Mouse (Mus musculus): Measurements from ENCODE around the gene Adh1. TPM values are rescaled to one million over a fixed set of nuclear protein-coding genes. Genes with fewer than 3 reads are reported as not detected.

Gene Adh1
- polyA plus RNA-seq, 1 experiment from 2014 or later, result 434 TPM

DNA sequence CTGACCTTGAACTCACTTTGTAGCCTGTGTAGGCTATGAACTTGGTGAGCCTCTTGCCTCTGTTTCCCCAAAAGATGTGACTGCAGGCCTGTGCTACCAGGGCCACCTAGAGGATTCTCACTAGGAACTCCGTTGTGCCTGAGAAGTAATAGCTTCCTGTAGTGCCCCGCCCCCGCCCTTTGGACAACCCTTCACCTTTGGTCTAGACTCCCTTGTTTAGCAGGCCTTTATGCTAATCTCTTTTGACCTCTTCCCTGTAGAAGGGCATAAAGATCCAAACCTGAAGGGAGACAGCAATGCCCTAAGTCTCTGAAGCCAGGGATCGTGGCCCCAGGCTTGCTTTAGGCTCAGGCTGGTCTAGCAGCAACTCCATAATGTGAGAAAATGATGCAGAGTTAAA is 38.3 kb upstream of the Adh1 start:
- Histone ChIP-seq H3K27ac (ENCODE audit: low read depth) (peak overlapping the region; percentile 79), H3K9ac (replicated peaks) (no peak overlapping the region; the same call in 1 of the 2 replicates), H3K4me1 (ENCODE audit: insufficient read depth) (peaks cover 18% of the 10 kb centered on the region), H3K4me2 (ENCODE audit: low read depth, low read length) (no peak overlapping the region), H3K9me3 (ENCODE audit: low read length) (no peaks in the 10 kb centered on the region), H3K4me3 (ENCODE audit: low read depth, low read length) (no peak overlapping the region), H3K27me3 (ENCODE audit: insufficient read depth, low read length) (no peaks in the 10 kb centered on the region), H3K36me3 (replicated peaks; ENCODE audit: insufficient read depth, low read length) (no peaks in the 10 kb centered on the region)
- 57% methylated on average over 4 of the region's 4 CpGs for WGBS (ENCODE audit: insufficient replicate concordance)
- peak; percentile 73 for ATAC-seq
- no peak for TF ChIP-seq EP300 (IDR thresholded peaks at IDR 0.05; ENCODE audit: low read depth)
- DNase-seq, result peak; percentile 48

DNA sequence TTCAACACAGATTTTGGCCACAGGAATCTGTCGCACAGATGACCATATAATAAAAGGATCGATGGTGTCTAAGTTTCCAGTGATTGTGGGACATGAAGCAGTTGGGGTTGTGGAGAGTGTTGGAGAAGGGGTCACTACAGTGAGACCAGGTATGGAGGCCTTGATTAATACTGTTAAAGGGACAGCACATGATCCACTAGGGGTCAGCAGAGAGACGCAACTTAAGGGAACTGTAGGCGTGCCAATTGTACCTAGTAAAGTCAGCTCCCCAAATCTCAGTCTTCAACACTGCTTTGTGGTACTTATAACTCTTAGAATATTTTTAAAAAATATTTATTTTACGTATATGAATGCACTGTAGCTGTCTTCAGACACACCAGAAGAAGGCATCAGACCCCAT is 37.8 kb upstream of the Adh1 start:
- no peaks in the 10 kb centered on the region for H3K27me3 ChIP-seq (ENCODE audit: insufficient read depth, low read length)
- ATAC-seq, result peak; percentile 78
- no peak overlapping the region for H3K4me3 ChIP-seq (ENCODE audit: low read depth, low read length)
- no peak overlapping the region; the same call in 1 of the 2 replicates for H3K9ac ChIP-seq (replicated peaks)
- peaks cover 21% of the 10 kb centered on the region for H3K4me1 ChIP-seq (ENCODE audit: insufficient read depth)
- 37% methylated on average over 5 of the region's 5 CpGs for WGBS (ENCODE audit: insufficient replicate concordance)
- TF ChIP-seq CTCF (IDR thresholded peaks at IDR 0.05; ENCODE audit: low read depth) (peak; percentile 79), EP300 (IDR thresholded peaks at IDR 0.05; ENCODE audit: low read depth) (no peak)
- no peaks in the 10 kb centered on the region for H3K9me3 ChIP-seq (ENCODE audit: low read length)
- peak; percentile 68 for DNase-seq
- H3K27ac ChIP-seq (ENCODE audit: low read depth), result peak overlapping the region; percentile 79
- no peak overlapping the region for H3K4me2 ChIP-seq (ENCODE audit: low read depth, low read length)
- no peaks in the 10 kb centered on the region for H3K36me3 ChIP-seq (replicated peaks; ENCODE audit: insufficient read depth, low read length)

DNA sequence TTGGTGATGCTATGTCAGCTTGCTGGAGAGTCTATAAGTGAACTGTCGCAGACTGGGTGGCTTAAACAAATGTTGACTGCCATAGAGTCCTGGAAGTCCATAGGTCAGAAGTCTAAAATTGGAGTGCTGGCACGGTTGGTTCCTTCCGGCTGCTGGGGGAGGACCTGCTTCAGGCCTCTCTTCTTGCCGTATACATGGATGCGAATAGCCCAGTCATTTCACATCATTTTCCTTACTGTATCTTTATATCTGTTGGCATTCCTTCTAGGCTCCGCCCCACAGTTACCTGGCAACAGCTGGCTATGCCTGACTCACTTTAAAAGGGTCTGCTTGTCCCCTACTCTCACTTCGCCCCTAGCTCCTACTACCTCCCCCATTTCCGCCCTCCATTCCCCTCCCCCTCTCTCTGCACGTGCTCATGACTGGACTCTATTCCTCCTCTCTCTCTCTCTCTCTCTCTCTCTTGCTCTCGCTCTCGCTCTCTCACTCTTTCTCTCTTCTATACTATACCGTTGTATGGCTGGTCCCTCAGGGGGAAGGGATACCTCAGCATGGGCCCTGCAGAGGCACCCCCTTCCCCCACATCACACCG is 36.3 kb upstream of the Adh1 start:
- peaks cover 24% of the 10 kb centered on the region for H3K4me1 ChIP-seq (ENCODE audit: insufficient read depth)
- H3K4me2 ChIP-seq (ENCODE audit: low read depth, low read length), result no peak overlapping the region
- H3K9me3 ChIP-seq (ENCODE audit: low read length), result no peaks in the 10 kb centered on the region
- DNase-seq (peak; percentile 40), ATAC-seq (peak; percentile 51)
- TF ChIP-seq CTCF (IDR thresholded peaks at IDR 0.05; ENCODE audit: low read depth) (no peak), EP300 (IDR thresholded peaks at IDR 0.05; ENCODE audit: low read depth) (no peak)
- H3K9ac ChIP-seq (replicated peaks), result no peak overlapping the region
- H3K36me3 ChIP-seq (replicated peaks; ENCODE audit: insufficient read depth, low read length), result no peaks in the 10 kb centered on the region
- 66% methylated on average over 13 of the region's 13 CpGs for WGBS (ENCODE audit: insufficient replicate concordance)
- no peak overlapping the region for H3K4me3 ChIP-seq (ENCODE audit: low read depth, low read length)
- peak overlapping the region; percentile 84 for H3K27ac ChIP-seq (ENCODE audit: low read depth)
- no peaks in the 10 kb centered on the region for H3K27me3 ChIP-seq (ENCODE audit: insufficient read depth, low read length)

DNA sequence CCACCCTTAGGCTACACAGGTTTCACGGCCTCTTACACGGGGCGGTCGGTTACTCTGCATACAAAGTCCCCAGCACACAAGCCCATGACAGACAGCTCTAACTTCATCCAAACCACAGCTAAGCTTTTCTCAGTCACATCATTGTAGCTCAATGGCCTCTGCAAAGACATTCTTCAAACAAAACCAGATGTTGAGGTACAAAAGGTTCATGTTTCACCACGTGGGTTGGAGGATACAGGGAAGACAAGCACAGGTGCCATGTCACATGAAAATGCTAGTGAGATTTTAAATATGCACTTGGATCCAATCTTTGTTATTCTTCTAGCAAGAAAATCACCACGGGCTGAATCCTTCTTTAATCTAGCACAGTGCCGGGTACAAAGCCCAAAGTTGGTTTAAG is 35.5 kb upstream of the Adh1 start:
- WGBS (ENCODE audit: insufficient replicate concordance), result 66% methylated on average over 6 of the region's 7 CpGs
- ATAC-seq, result no peak

DNA sequence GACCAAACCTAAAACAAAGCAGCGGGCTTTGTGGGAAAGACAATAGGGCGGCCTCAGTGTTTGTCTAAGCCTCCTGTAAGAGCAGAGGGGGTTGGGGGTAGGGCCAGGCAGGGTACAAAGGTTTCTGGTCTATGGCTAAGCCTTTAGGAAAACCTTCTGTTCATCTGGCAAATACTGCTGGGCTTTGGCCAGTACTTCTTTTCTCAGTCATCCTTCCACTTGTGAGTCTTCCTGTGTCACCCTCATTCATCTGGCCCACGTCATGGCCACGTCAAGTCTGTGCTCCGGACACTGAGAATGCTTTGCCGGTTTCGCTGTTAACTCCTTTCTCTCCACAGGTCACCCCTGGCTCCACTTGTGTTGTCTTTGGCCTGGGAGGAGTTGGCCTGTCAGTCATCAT is 34.9 kb upstream of the Adh1 start:
- DNase-seq, result peak; percentile 19
- Histone ChIP-seq H3K27ac (ENCODE audit: low read depth) (peak overlapping the region; percentile 84), H3K4me2 (ENCODE audit: low read depth, low read length) (no peak overlapping the region)

More for the DNA sequence above, 35.5 kb upstream of the Adh1 start:
- no peaks in the 10 kb centered on the region for H3K36me3 ChIP-seq (replicated peaks; ENCODE audit: insufficient read depth, low read length)
- H3K4me2 ChIP-seq (ENCODE audit: low read depth, low read length), result no peak overlapping the region
- DNase-seq, result no peak
- peaks cover 24% of the 10 kb centered on the region for H3K4me1 ChIP-seq (ENCODE audit: insufficient read depth)
- H3K9ac ChIP-seq (replicated peaks), result no peak overlapping the region
- TF ChIP-seq EP300 (IDR thresholded peaks at IDR 0.05; ENCODE audit: low read depth) (no peak), CTCF (IDR thresholded peaks at IDR 0.05; ENCODE audit: low read depth) (no peak)
- no peaks in the 10 kb centered on the region for H3K9me3 ChIP-seq (ENCODE audit: low read length)
- H3K4me3 ChIP-seq (ENCODE audit: low read depth, low read length), result no peak overlapping the region
- peak overlapping the region; percentile 84 for H3K27ac ChIP-seq (ENCODE audit: low read depth)
- H3K27me3 ChIP-seq (ENCODE audit: insufficient read depth, low read length), result no peaks in the 10 kb centered on the region

GRCm38 (mm10) chr3:138226476-138226875 is 34.3 kb upstream of the Adh1 start:
- H3K27me3 ChIP-seq (ENCODE audit: insufficient read depth, low read length), result no peaks in the 10 kb centered on the region
- 86% methylated on average over 6 of the region's 6 CpGs for WGBS (ENCODE audit: insufficient replicate concordance)
- H3K36me3 ChIP-seq (replicated peaks; ENCODE audit: insufficient read depth, low read length), result no peaks in the 10 kb centered on the region
- no peak overlapping the region for H3K9ac ChIP-seq (replicated peaks)
- TF ChIP-seq CTCF (IDR thresholded peaks at IDR 0.05; ENCODE audit: low read depth) (no peak), EP300 (IDR thresholded peaks at IDR 0.05; ENCODE audit: low read depth) (no peak)
- H3K4me3 ChIP-seq (ENCODE audit: low read depth, low read length), result no peak overlapping the region
- H3K4me1 ChIP-seq (ENCODE audit: insufficient read depth), result peaks cover 24% of the 10 kb centered on the region
- ATAC-seq (no peak), DNase-seq (no peak)
- H3K27ac ChIP-seq (ENCODE audit: low read depth), result peak overlapping the region; percentile 84
- H3K4me2 ChIP-seq (ENCODE audit: low read depth, low read length), result no peak overlapping the region
- H3K9me3 ChIP-seq (ENCODE audit: low read length), result no peaks in the 10 kb centered on the region

More for the DNA sequence above, 34.9 kb upstream of the Adh1 start:
- Histone ChIP-seq H3K9ac (replicated peaks) (no peak overlapping the region), H3K9me3 (ENCODE audit: low read length) (no peaks in the 10 kb centered on the region), H3K4me1 (ENCODE audit: insufficient read depth) (peaks cover 24% of the 10 kb centered on the region), H3K4me3 (ENCODE audit: low read depth, low read length) (no peak overlapping the region), H3K36me3 (replicated peaks; ENCODE audit: insufficient read depth, low read length) (no peaks in the 10 kb centered on the region), H3K27me3 (ENCODE audit: insufficient read depth, low read length) (no peaks in the 10 kb centered on the region)
- peak; percentile 29 for ATAC-seq
- WGBS (ENCODE audit: insufficient replicate concordance), result 48% methylated on average over 7 of the region's 7 CpGs
- TF ChIP-seq EP300 (IDR thresholded peaks at IDR 0.05; ENCODE audit: low read depth), result no peak
- TF ChIP-seq CTCF (IDR thresholded peaks at IDR 0.05; ENCODE audit: low read depth), result no peak
